Mouse (Mus musculus) liver, embryonic 14.5 days (tissue): Measurements from ENCODE around the gene Tfip11. TPM values are rescaled to one million over a fixed set of nuclear protein-coding genes. Genes with fewer than 3 reads are reported as not detected.

ENCODE experiments used
- ATAC-seq: fragments of 200-750 bp; cut with Nextera tagmentation; 2 replicates; pipeline ENCODE4 v1.8.0; 2017; ENCODE audit warnings: moderate number of reproducible peaks, mild to moderate bottlenecking, moderate library complexity; ENCODE audit not compliant: insufficient read depth
- DNase-seq, 3 experiments: peaks; one replicate each; pipeline ENCODE4 v3.0.0-alpha.2; 2012 to 2013; ENCODE audit warnings: low read depth in 3 of 3, low spot score in 3 of 3
- H3K27ac ChIP-seq: fragments of 300-500 bp; sonication (generic); 2 replicates; pipeline ENCODE4 v1.5.1; 2014; ENCODE audit warnings: moderate library complexity, mild to moderate bottlenecking, control low read depth, inconsistent platforms
- H3K27me3 ChIP-seq: fragments of 300-500 bp; sonication (generic); 2 replicates; pipeline ENCODE4 v1.6.1; 2014; ENCODE audit warnings: mild to moderate bottlenecking, low read length, moderate library complexity; ENCODE audit not compliant: control insufficient read depth, insufficient read depth
- H3K36me3 ChIP-seq: fragments of 300-500 bp; sonication (generic); replicated peaks from 2 replicates; pipeline ENCODE4 v1.6.1; 2014; ENCODE audit warnings: low read depth; ENCODE audit not compliant: control insufficient read depth, insufficient read depth
- H3K4me1 ChIP-seq, 2 experiments: fragments of 200-500 bp in 1 of 2; fragments of 300-500 bp in 1 of 2; sonication (generic) in 1 of 2; replicated peaks; 2 replicates each; pipeline ENCODE4 v1.6.1; 2012 to 2014; ENCODE audit warnings: antibody characterized with exemption in 1 of 2, inconsistent platforms in 1 of 2, low read length in 1 of 2; ENCODE audit not compliant: control insufficient read depth in 2 of 2, insufficient read depth in 2 of 2
- H3K4me2 ChIP-seq: fragments of 300-500 bp; sonication (generic); 2 replicates; pipeline ENCODE4 v1.6.1; 2014; ENCODE audit warnings: low read depth, mild to moderate bottlenecking, control low read depth, moderate library complexity
- H3K4me3 ChIP-seq, 2 experiments: fragments of 200-500 bp in 1 of 2; fragments of 300-500 bp in 1 of 2; sonication (generic) in 1 of 2; 2 replicates each; pipeline ENCODE4 v1.5.1; 2012 to 2014; ENCODE audit warnings: low read depth in 2 of 2, low read length in 2 of 2, mild to moderate bottlenecking in 2 of 2, control low read depth in 1 of 2, inconsistent platforms in 1 of 2, moderate library complexity in 1 of 2; ENCODE audit not compliant: insufficient read depth in 1 of 2
- H3K9ac ChIP-seq: fragments of 300-500 bp; sonication (generic); replicated peaks from 2 replicates; pipeline ENCODE4 v1.6.1; 2014; ENCODE audit warnings: mild to moderate bottlenecking, control low read depth, moderate library complexity
- H3K9me3 ChIP-seq: fragments of 300-500 bp; sonication (generic); 2 replicates; pipeline ENCODE4 v1.6.1; 2016; ENCODE audit warnings: low read length, mixed read lengths; ENCODE audit not compliant: control insufficient read depth
- CTCF ChIP-seq: IDR thresholded peaks from 2 replicates; pipeline ENCODE4 v1.5.1; 2016; ENCODE audit warnings: antibody characterized with exemption, low read depth, control low read depth
- EP300 ChIP-seq: IDR thresholded peaks from 2 replicates; pipeline ENCODE4 v1.6.1; 2016; ENCODE audit warnings: antibody characterized with exemption, low read depth
- WGBS: fragments of 180-500 bp; shearing (Covaris S2); extraction: QIAGEN DNeasy Blood & Tissue Kit; methylation state at CpG from one replicate; pipeline ENCODE4 v1.1.7; 2014; ENCODE audit not compliant: insufficient replicate concordance; 5-methylcytosine and 5-hydroxymethylcytosine counted together
- polyA plus RNA-seq, 2 experiments: library from polyadenylated mRNA; depleted of rRNA in 1 of 2; stranded (reverse) in 1 of 2; unstranded in 1 of 2; fragments of >200 nt; fragmentation: Nextera tagmentation in 1 of 2; extraction: Ambion mirVana in 1 of 2; gene quantifications; 2 replicates each; pipeline versions ENCODE4 v1.2.1 to v1.2.3; 2012 to 2014

Gene Tfip11
- 10.7 and 11.6 TPM in 2 replicates for polyA plus RNA-seq (2012; rRNA removed)
- polyA plus RNA-seq (2014; fragmentation: Nextera tagmentation; extraction: Ambion mirVana): 8.0 and 9.2 TPM in 2 replicates

DNA sequence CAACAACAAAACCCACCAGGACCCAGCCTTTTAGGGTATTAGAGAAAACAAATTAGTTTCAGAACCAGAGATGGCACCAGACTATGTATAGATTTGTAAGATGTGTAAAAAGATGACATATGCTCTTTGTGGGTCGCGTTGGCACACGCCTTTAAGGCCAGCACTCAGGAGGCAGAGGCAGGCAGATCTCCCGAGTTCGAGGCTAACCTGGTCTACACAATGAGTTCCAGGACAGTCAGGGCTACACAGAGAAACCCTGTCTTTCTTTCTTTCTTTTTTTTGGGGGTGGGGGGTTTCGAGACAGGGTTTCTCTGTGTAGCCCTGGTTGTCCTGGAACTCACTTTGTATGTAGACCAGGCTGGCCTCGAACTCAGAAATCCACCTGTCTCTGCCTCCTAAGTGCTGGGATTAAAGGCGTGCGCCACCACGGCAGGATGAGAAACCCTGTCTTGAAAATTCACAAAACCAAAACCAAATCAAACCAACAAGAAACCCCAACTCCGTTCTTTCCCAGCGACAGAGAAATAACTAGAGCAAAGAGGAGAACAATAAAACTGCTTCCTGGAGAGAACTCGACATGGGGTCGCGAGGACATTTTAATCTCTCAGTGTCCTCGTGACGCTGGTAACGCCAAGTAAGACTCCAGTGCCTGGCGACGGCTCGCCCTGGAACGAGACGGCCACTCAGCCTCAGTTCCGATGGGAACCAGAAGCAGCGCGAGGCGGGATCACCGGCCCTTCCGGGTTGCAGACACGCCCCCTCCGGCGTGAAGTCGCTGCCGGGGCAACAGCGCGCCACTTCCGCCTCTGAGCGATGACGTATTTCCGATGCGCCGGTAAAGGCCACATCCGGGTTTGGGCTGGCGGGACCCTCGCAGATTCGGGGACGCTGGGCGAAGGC is at the start of gene Tfip11:
Tfip11 (plus strand) TSS at position 813 of the 900 bp plus-strand sequence.
- peak within 1 kb of the TSS; percentile 81 for H3K9ac ChIP-seq
- no peaks in the 10 kb centered on the region for H3K27me3 ChIP-seq
- peak within 1 kb of the TSS; percentile 31 for H3K27ac ChIP-seq
- H3K4me3 ChIP-seq: peak within 1 kb of the TSS; percentile 81 to 96
- peaks cover 4% of the 10 kb centered on the region for H3K36me3 ChIP-seq
- H3K9me3 ChIP-seq: no peaks in the 10 kb centered on the region
- H3K4me1 ChIP-seq: peaks cover 18 to 20% of the 10 kb centered on the region in 2 experiments
- 5% methylated on average over 48 of the region's 48 CpGs for WGBS
- TF ChIP-seq CTCF (peak; percentile 33; the same call in 1 of the 2 replicates), EP300 (no peak)
- H3K4me2 ChIP-seq: peak within 1 kb of the TSS; percentile 78
- DNase-seq (peak; percentile 83 to 86 (median 84)), ATAC-seq (peak; percentile 71)

DNA sequence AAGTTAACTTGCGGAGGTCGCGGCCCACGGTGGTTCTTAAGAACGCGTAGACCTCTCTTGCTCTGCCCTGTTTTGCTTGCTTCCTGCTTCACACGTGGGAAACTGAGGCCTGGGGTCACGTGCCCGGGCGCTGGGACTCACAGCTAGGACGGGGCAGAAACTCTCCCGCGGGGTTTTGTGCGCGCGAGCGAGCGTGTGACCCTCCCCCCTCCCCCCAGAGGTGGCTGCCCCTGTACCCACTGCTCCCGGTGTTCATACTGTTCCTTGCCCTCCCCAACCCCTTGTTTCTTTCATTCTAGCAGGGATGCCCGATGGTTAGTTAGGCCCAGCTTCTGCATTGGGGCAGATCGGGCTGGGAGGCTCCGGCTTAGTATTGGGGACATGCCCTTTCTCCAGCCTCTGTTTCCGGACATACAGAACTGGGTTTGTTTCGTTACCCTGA is 49.2 kb upstream of the Tfip11 start:
- no peaks in the 10 kb centered on the region for H3K9me3 ChIP-seq
- peak overlapping the region; percentile 18 for H3K27ac ChIP-seq
- peak overlapping the region; percentile 81 for H3K9ac ChIP-seq
- peak overlapping the region; percentile 81 for H3K4me2 ChIP-seq
- peaks cover 16 to 38% of the 10 kb centered on the region in 2 experiments for H3K4me1 ChIP-seq
- no peak for DNase-seq
- H3K27me3 ChIP-seq: no peaks in the 10 kb centered on the region
- no peaks in the 10 kb centered on the region for H3K36me3 ChIP-seq
- under 1% methylated on average over 24 of the region's 24 CpGs for WGBS
- TF ChIP-seq CTCF: no peak
- TF ChIP-seq EP300: no peak
- H3K4me3 ChIP-seq: peak overlapping the region; percentile 73 to 80
- no peak; the same call in 1 of the 2 replicates for ATAC-seq

DNA sequence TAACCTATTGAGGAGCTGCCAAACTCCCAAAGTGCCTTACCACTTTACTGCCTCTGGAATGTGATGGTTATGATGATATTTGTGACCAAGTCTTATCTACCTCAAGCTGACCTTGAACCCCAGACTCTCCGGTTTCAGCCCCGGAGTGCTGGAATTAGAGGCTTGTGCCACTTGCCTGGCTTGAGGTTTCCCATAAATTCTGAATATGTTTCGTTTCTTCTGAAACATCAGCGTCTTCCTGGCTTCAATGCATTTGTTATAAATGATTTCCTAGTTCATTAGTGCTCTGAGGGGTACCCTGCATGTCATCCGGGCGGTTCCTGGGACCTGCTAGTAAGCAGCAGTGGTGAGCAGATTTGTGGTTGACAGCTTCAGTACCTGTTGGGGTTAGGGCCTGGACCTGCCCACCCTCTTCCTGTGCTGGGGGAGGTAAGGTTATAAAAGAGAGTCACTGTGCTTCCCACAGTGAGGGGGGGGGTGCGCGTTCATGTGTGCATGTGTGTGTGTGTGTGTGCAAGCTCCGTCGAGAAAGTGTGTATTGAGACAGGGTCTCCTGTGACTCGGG is 48.2 kb upstream of the Tfip11 start:
- Histone ChIP-seq H3K4me2 (peak overlapping the region; percentile 81), H3K27ac (no peak overlapping the region), H3K36me3 (no peaks in the 10 kb centered on the region), H3K27me3 (no peaks in the 10 kb centered on the region), H3K9me3 (no peaks in the 10 kb centered on the region), H3K4me1 (peaks cover 16 to 47% of the 10 kb centered on the region in 2 experiments), H3K4me3 (peak overlapping the region; percentile 35 to 73), H3K9ac (peak overlapping the region; percentile 81; the same call in 1 of the 2 replicates)
- TF ChIP-seq CTCF (no peak), EP300 (no peak)
- 50% methylated on average over 11 of the region's 11 CpGs for WGBS
- no peak for ATAC-seq
- DNase-seq: no peak

DNA sequence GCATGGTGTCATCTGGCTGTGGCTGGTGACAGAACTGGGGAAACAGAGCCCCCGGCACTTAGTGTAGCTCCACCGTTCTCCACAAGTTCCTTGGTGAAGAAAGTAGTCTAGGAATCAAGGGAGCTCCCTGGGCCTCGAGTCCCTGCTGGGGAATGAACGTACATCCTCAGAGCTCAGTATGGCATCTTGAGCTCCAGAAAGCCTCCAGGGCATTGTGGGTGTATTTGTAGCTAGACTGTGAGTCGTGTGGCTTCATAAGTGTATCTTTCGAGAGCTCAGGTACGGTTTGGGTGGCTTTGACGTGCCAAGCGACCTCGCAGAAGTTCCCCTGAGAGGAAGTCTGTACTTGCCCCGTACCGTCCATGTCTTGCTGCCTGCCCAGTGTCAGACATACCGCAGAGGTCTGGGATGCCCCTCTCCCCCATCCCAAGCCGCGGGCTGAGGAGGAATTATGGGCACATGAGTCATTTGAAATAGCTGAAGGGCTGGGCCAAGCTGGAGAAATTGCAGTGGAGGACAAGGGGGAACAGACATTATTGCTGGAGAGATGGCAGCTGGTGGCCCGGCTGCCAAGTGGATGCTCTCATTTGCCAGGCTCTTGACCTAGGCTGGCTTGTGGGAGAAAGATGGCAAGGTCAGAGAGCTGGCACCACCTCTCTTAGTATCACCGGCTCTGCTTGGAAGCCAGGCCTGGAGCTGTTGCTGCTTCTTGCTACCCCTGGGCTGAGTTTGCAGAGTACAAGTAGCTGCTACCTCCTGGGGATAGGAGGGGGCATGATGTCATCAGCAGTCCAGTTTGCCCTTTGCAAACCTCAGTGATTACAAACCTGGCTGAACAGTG is 46.8 kb upstream of the Tfip11 start:
- Histone ChIP-seq H3K9me3 (no peaks in the 10 kb centered on the region), H3K27ac (no peak overlapping the region; the same call in 1 of the 2 replicates), H3K4me2 (peak overlapping the region; percentile 81), H3K36me3 (no peaks in the 10 kb centered on the region), H3K27me3 (no peaks in the 10 kb centered on the region), H3K4me1 (peaks cover 19 to 57% of the 10 kb centered on the region in 2 experiments), H3K9ac (no peak overlapping the region), H3K4me3 (peak overlapping the region; percentile 10 to 21; a peak in 1 of 4 replicates)
- TF ChIP-seq CTCF (no peak), EP300 (no peak)
- no peak for ATAC-seq
- no peak for DNase-seq
- WGBS: 36% methylated on average over 17 of the region's 17 CpGs
